Mouse (Mus musculus) CD4-positive naive resting alpha-beta T cell, adult 57 days (primary cell): ENCODE measurements around the gene Etv6. TPM values are rescaled to one million over a fixed set of nuclear protein-coding genes. Genes with fewer than 3 reads are reported as not detected.

Experiments
- total RNA-seq: library from RNA; stranded (reverse); gene quantifications from one replicate; pipeline ENCODE4 v1.2.4, GENCODE M21; 2023

Gene Etv6
- total RNA-seq: 23.0 TPM

DNA sequence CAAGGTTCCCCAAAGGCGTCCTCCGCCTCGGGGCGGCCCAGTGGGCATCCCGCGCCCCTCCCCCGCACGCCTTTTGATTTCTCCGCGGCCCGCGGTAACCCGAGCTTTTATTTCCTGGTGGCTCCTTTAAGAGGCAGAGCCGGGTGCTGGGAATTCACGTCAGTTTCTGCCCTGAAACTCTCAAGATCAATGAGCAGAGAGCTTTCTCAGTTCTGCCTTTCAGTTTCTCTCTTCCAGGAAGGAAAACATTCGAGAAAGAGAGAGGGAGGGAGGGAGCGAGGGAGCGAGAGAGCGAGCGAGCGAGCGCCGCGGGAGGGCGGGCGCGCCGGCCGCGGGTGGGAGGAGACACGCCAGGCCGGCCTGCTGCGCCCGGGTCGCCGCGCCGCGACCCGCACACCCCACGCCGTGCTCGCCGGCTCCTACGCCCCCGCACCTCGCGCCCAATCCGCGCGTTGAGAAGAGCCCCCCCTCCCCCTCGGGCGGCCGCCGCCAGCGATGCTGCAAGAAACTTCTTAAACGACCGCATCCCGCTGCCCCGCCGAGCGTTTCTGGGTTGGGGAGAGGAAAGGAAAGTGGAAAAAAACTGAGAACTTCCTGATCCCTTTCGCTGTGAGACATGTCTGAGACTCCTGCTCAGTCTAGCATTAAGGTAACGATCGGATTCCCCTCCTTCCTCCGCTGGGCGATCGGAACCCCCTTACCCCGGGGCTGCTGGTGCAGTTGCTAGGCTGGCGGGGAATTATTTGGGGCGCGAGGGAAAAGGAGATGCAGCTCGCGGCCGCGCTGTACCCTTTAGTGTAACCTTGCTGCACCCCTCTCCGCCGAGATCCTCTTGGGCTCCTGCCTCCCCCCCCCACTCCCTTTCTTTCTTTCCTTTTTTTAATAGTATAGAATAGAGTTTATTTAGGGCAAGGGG lies at the start of gene Etv6:
Gene Etv6 (plus strand): TSS at position 211 of the 916 bp plus-strand sequence.

Other genes starting within 250 kb of the Etv6 start
- gene Kap, start 181.9 kb upstream of the Etv6 start, total RNA-seq: not detected